In the genomic region with DNA sequence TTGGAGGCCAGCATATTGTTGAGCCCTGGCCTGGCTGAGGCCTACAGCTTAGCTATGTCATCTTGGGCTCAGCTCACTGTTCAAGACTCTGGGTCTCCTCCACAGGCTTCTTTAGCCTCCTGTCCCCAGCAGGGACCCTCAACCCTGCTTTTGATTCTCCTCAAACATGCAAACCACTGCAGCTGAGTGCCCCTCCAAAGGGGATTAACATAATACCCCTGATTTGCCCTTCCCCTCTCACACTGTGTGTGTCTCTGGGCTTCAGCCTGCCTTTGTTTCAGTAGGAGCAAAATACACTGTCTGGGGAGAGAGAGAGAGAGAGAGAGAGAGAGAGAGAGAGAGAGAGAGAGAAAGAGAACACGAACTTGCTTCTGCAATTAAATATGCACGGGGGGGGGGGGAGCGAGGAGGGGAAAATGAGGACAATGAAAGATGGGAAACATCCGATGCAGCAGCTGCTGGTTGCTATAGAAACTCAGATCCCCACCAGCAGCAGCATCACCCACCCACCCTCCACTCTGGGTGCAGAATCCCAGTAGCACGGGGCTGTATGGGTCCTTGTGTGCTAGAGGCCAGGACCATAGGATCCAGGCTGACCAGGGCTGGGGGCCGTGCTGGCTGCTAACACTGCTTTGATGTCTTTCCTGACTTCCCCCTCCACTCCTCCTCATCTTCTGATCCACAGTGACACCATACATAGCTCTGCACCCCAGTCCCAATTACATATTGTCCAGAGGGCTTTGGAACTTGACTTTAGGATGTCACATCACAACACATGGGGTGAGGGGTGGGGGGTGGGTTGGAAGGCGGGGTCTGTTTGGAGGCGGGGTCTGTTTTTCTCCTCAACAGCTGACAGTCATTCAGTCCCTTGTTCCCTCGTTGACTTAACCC, we compare ENCODE assay signal across 14 mouse cellular contexts.
DNase-seq lines count a peak whose midpoint lies in the region; ATAC-seq and TF ChIP-seq lines count a peak whose summit lies in the region.
"Had no signal": no experiment of that assay in that cellular context is flagged by ENCODE, and none has a peak within 500 bp of the region (broad histone marks: within the 10 kb centered on the region; RNA-seq: fewer than 3 reads in every experiment).

No protein-coding gene starts in this region.

- H3K36me3 ChIP-seq in forebrain, embryonic 13.5 days (ENCODE audit: poor library complexity, severe bottlenecking), result no peaks in the 10 kb centered on the region
- H3K36me3 ChIP-seq: limb, embryonic 13.5 days had no signal

- H3K4me3 ChIP-seq in forebrain, embryonic 13.5 days, result no peak overlapping the region
- H3K4me3 ChIP-seq in olfactory bulb, adult 2 months (ENCODE audit: insufficient read depth, low read depth, low read length), result no peak overlapping the region
- H3K4me3 ChIP-seq: limb, embryonic 13.5 days had no signal

- H3K4me1 ChIP-seq in forebrain, embryonic 13.5 days, result peaks cover 59% of the 10 kb centered on the region
- H3K4me1 ChIP-seq in olfactory bulb, adult 2 months (ENCODE audit: control insufficient read depth, insufficient read depth, low read length), result peaks cover 45% of the 10 kb centered on the region

- H3K27me3 ChIP-seq in forebrain, embryonic 13.5 days, result no peaks in the 10 kb centered on the region
- H3K27me3 ChIP-seq: limb, embryonic 13.5 days had no signal

- H3K27ac ChIP-seq in forebrain, embryonic 13.5 days, result peak overlapping the region; percentile 98
- peak overlapping the region; percentile 86 for H3K27ac ChIP-seq in olfactory bulb, adult 2 months (ENCODE audit: insufficient read depth, low read depth, low read length)
- H3K27ac ChIP-seq: limb, embryonic 13.5 days; stomach, postnatal 0 days had no signal

- no peak for TF ChIP-seq CTCF in olfactory bulb, adult 2 months (IDR thresholded peaks at IDR 0.05; ENCODE audit: insufficient read depth, low read depth, low read length)

- WGBS in forebrain, embryonic 13.5 days, result 7% methylated on average over 7 of the region's 9 CpGs
- 7% methylated on average over 9 of the region's 9 CpGs for WGBS in olfactory bulb, adult 2 months

- H3K9ac ChIP-seq in forebrain, embryonic 13.5 days, result peak overlapping the region; percentile 55
- H3K9ac ChIP-seq: limb, embryonic 13.5 days; lung, embryonic 14.5 days had no signal

- ATAC-seq in frontal cortex, adult (ENCODE audit: low TSS enrichment), result peak; percentile 64; the same call in 1 of the 2 replicates
- ATAC-seq in forebrain, embryonic 13.5 days, result peak; percentile 92

- H3K4me2 ChIP-seq in forebrain, embryonic 13.5 days, result peak overlapping the region; percentile 33
- H3K4me2 ChIP-seq: limb, embryonic 13.5 days; lung, embryonic 14.5 days had no signal

- no peaks in the 10 kb centered on the region; the same call in 1 of the 2 replicates for H3K9me3 ChIP-seq in forebrain, embryonic 13.5 days (replicated peaks)
- H3K9me3 ChIP-seq: limb, embryonic 13.5 days had no signal

- DNase-seq in frontal cortex, postnatal 36 days (ENCODE audit: low spot score in 2 of 2), result no peak
- peak; percentile 41 for DNase-seq in mesoderm, embryonic 11.5 days (ENCODE audit: low read depth, low spot score)
- no peak for DNase-seq in lung, adult 18-20 months
- DNase-seq in adrenal gland, adult 18-20 months (ENCODE audit: low spot score in 2 of 2), result no peak
- no peak for DNase-seq in cerebellum, postnatal 14 days
- DNase-seq: gastrocnemius, postnatal 10 days; kidney, adult 11 months; lung, embryonic 14.5 days; right cerebral cortex, postnatal 14 days had no signal

- TF ChIP-seq POLR2A in olfactory bulb, adult 2 months (IDR thresholded peaks at IDR 0.05; ENCODE audit: insufficient read depth, low read depth, low read length), result no peak
